Mouse (Mus musculus): ENCODE measurements at regions not wholly inside any gene's neighbourhood (a gene's known extent, or its start where the extent isn't known, plus 50 kb on each side); places are given as distances from the start of the nearest gene placed in this dataset.

DNA sequence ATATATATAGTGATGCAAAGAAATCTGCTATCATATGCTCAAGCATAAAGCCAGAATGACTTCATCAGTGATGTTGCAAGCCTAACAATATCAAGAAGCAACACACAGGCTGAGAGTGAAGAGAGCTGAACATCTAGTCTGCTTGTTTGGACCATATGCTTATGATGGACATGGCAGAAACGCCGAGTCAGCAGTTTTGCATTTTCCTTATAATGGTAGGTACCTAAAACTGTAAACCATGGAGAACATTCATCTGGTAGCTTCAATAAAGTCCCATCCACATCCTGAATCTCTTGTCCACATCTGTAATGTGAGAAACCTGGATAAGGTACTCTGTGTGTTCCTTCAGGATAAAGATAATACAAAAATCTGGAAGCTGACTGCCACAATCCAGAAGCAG is 57.3 kb upstream of the Dgkg start:
- 92% methylated on average over 2 of the region's 2 CpGs for WGBS
- no peak for DNase-seq (ENCODE audit: low spot score)
- H3K9me3 ChIP-seq (replicated peaks) = no peaks in the 10 kb centered on the region
- no peaks in the 10 kb centered on the region for H3K36me3 ChIP-seq
- no peak overlapping the region for H3K27ac ChIP-seq
- H3K4me1 ChIP-seq = no peaks in the 10 kb centered on the region
- H3K27me3 ChIP-seq (ENCODE audit: low read depth, poor library complexity, severe bottlenecking) = no peaks in the 10 kb centered on the region
- H3K4me3 ChIP-seq = no peak overlapping the region

DNA sequence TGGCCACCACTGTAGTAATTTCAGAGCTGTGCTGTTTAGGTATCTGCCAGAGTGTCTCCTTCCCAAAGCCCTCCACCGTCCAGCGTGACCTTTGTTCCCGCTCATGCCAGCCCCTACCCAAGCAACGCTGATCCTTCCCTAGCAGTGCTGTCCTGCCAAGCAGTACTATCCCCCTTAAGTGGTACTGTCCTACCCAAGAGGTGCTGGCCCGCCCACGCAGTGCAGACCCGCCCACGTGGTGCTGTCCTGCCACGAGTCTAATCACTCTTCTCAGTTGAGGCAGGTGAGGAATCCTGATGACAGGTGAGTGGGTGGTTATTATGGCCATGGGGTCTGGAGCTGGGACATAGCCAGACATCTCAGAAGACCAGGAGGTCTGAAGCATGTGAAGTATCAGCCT is 51.7 kb upstream of the Dgkg start:
- H3K27ac ChIP-seq = no peak overlapping the region
- WGBS = 55% methylated on average over 9 of the region's 9 CpGs

More for the DNA sequence above, 51.7 kb upstream of the Dgkg start:
- no peak for DNase-seq (ENCODE audit: low spot score)
- Histone ChIP-seq H3K4me1 (no peaks in the 10 kb centered on the region), H3K27me3 (ENCODE audit: low read depth, poor library complexity, severe bottlenecking) (no peaks in the 10 kb centered on the region), H3K4me3 (no peak overlapping the region), H3K9me3 (replicated peaks) (no peaks in the 10 kb centered on the region), H3K36me3 (no peaks in the 10 kb centered on the region)

All from limb, embryonic 10.5 days (tissue).